Mouse (Mus musculus) left cerebral cortex, postnatal 36 days (tissue): ENCODE measurements at regions not wholly inside any gene's neighbourhood (a gene's known extent, or its start where the extent isn't known, plus 50 kb on each side); places are given as distances from the start of the nearest gene placed in this dataset.
"Not testable (repeated sequence)": the region's sequence is repeated elsewhere in the genome, so short reads cannot be mapped to it uniquely, and the experiment has no call there.

ENCODE experiments used
- DNase-seq, 2 experiments: peaks; one replicate each; pipeline ENCODE4 v3.0.0; 2021 to 2022; ENCODE audit warnings: low spot score in 2 of 2, mixed read lengths in 1 of 2
- intact Hi-C: fragments of 180-260 bp; cut with DNase I; formaldehyde crosslinking; loops from one replicate; pipeline ENCODE4 v1.15.1; 2025

DNA sequence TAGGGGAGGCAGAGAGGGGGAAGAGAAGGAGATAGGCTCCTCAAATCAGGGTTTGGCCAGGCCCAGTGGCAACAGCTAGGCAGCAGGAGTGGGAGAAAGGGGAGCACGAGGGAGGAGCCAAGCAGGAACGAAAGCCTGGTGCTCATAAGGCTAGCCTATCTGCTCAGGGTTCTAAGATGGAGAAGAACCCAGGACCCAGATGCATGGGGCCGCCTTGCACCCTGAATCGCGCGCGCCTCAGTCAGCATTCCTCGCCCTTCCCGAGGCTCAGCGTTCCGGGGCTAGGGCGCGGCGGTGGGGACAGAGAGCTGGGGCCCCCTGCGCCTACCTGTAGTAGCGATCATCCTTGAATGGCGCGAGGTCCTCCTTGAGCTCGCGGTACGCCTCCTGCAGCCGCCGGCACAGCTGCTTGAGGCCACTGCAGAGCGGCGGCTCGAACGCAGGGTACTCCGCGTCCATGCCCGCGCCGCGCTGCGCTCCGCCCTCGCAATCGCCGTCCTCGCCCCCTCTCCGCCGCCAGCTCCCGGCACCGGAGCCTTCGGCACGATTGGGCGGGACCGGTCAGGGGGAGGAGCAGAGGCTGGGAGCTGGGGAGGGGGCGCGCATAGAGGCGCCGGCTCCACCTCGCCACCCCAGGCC, 60.1 kb downstream of the Dynlt1b start:
- intact Hi-C loops = not testable (repeated sequence)
- DNase-seq = peak; percentile 75 to 81

DNA sequence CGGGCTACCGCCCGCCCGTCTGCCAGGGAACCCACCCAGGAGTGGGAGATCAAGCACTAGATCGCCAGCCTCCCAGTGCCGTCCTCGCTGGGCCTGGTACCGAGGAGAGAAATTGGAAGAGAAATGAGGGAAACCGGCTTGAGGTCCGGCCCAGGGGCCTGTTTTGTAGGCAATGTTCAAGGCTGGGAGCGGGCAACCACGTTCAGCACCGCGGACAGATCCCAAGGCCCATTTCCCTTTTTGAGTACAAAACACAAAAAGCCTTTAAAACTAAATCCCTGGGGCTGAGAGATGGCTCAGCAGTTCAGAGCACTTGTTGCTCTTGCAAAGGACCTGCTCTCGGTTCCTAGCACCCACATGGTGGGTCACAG, 60.6 kb downstream of the Dynlt1b start:
- DNase-seq, intact Hi-C loops: not testable (repeated sequence)

DNA sequence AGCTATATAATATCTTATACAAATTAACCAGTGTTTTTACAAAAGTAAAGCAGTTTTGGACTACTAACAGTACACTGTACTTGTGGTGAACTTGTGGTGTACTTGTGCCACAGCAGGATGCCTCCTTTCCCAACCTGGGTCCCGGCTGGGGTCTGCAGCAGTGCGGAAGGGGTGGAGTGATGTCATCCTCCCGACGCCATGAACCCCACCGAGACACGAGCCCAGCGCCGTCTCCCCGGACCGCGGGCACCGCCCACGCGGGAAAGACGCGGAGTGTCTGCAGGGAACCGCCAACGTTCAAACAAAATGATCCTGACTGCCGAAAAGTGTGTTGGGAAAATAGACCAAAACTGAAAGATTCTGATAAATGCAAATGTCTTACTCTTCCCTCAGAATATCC, 62.6 kb downstream of the Dynlt1b start:
- intact Hi-C loops = not testable (repeated sequence)

DNA sequence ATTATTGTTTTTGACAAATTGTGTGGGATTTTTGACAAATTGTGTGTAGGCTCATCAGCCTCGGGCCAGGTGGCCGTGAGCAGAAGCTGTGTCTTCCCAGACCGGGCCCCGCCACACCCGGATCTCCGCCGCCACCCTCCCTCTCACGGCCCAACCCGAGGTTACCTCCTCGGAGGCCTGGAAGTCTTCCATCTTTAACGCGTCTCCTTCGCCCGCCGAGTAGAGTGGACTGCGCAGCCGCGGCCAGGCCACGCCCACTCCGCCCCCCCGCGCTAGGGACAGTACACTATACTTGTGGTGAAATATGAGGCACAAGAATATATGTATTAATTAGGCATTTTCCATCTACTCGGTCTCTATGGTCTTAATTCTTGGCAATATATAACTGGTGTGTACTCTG, 63.0 kb downstream of the Dynlt1b start:
- intact Hi-C loops = not testable (repeated sequence)
- DNase-seq = peak; percentile 73 to 74

More for the DNA sequence above, 62.6 kb downstream of the Dynlt1b start:
- DNase-seq = peak in 1 of 2 experiments; percentile 56

DNA sequence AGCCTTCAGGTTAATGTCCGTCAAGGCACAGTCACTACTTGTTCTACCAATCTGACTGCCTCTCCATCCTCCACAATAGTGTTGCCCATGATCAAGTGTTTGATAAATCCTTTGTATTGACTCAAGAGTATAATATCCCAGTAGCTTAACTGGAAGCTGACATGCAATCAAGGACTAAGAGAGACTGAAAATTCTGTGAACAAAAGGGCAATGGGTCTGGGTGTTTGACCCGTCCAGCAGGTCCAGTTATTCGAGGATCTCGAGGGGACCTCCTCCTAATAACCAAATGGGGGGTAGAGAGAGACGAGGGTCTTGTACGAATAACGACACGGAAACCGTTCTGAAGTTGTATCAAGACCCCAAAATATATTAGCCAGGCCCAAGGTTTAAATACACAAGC, 66.6 kb downstream of the Dynlt1b start:
- DNase-seq, intact Hi-C loops: not testable (repeated sequence)

DNA sequence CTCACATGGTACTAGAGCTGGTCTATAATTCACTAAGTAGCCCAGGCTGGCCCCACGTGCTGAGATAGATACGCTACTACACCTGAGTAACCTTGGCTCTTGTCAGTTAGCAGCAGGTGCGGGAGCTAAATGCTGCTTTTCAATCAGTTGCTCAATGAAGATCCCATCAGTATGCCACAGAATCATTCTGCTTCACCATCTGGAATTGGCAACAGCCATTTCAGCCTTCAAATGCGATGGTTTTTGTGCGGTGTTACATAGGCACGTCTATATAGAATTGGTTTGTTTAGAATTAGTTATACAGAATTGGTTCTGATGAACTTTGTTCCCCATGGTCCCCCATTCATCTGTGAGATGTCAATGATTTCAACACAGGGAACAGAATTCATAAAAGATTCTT, 72.8 kb downstream of the Dynlt1b start:
- intact Hi-C loops = not testable (repeated sequence)

DNA sequence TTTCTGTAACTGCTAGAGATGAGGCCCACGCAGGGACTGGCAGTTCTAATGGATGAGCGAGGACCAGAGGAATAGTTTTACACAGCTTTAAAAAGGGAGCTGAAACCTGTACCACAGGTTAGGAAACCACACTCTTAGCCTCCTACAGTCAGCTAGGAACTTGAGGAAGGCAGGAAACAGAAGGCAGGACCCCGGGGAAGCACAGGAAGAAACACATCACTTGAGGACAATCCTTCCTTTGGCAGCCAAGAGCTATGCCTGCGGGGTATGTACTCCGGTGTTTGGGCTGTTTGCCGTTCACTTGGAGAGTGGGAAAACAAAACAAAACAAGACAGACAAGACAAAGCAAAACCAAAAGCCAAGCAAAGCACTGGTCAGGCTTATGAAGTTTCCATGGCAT, 76.0 kb downstream of the Dynlt1b start:
- intact Hi-C loops, DNase-seq: not testable (repeated sequence)

More for the DNA sequence above, 72.8 kb downstream of the Dynlt1b start:
- DNase-seq = not testable (repeated sequence)

DNA sequence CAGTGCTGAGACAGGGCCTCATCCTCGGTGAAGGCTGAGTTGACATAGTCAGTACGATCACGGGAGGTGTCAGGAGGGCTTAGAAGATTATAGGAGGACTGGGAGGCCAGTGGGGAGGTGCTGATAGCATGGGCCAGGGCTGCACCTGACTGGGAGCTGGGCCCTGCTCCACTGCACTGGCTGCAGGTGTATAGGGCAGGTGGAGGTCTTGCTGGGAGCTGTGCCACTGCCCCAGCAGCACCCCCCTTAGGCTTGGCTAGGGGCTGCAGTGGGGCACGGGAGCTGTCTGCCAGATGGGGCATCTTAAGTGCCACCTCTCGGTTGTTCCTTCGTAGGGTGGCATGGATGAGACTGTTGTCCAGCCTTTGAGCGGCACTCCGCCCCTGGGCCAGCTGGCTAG, 85.2 kb downstream of the Dynlt1b start:
- DNase-seq, intact Hi-C loops: not testable (repeated sequence)

DNA sequence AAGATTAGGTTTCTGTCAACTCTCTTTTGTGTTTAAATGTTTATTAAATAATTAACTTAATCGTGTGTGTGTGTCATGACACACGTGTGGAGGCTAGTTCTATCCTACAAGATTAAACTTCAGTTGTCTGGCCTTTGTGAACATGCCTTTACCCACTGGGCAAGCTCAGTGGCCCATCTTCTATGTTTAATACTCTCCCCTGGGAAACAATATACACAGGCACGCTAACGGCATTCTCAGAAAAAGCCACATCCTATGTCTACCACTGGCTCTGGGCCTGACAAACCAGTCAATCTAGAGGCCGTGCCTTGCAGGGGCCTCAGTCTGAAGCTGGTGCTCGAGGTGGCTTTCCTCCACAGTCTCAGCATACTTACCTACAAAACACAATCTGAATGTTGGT, 82.4 kb upstream of the Dynlt1c start:
- intact Hi-C loops, DNase-seq: not testable (repeated sequence)

DNA sequence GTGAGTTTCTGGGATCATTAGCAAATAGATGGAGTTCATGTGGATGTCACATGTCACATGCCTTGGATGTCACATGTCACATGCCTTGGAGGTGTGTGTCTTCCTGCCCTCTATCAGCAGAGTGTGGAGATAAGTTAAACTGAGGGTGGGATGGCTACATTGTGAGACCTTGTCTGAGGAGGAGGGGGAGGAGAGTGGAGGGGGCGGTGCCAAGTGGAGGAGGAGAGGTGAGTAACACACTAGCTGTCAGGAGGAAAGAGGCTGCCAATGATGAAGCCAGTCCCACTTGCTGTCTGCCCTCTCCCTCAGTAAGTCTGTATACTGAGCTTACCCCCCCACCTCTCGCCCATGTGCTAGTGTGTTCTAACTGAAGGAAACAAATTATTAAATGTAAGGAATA, 81.5 kb upstream of the Dynlt1c start:
- DNase-seq, intact Hi-C loops: not testable (repeated sequence)

DNA sequence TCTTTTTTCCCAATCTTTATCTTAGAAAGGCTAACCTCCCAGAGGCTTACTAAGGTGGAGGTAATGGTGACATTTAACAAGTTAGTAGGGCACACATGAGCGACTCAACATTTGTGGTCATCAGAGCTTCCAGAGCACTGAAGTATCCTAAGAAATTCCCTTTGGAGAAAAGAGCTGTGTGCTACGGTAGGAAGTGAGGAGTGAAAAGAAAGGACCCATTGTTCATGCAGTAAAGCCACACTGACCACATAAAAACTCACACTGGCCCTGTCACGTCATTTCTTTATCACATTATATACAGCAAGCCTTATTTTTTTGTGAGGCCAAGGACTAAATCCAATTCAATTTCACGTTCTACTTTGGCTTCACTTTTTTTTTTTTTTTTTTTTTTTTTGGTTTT, 80.7 kb upstream of the Dynlt1c start:
- intact Hi-C loops, DNase-seq: not testable (repeated sequence)

DNA sequence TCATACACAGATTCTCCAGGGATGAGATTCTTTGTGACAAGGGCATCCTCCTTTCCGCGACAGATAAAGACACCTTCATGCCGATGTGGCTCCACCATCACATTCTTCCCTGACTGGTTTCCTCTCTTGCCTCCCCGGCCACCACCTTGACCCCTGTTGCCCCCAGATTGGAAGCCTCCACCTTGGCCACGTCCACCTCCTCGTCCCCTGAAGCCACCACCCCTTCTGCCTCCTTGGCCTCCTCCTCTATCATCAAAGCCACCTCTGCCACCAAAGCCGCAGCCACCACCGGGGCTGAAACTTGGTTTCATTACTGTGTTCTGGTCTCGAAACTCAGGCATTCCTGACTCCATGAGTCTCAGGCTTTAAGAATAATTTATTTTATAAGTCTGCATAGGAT, 79.3 kb upstream of the Dynlt1c start:
- intact Hi-C loops, DNase-seq: not testable (repeated sequence)

DNA sequence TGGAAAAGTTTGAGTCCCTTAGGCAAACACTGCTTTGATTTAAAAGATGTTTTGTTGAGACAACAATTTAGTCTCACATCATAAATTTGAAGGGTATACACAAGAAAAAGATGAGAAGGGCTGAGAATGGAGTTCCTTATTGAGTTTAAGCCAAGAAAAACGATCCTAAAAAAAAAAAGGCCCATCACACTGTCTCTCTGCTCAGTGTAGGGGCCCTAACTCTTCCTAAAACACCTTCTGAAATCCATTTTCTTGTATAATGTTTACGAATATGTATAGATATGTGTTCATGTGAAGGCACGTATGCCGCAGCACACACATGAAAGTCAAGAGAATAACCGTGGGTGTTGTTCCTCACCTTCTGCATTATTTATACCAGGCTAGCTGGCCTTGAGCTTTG, 62.7 kb upstream of the Dynlt1c start:
- DNase-seq, intact Hi-C loops: not testable (repeated sequence)

DNA sequence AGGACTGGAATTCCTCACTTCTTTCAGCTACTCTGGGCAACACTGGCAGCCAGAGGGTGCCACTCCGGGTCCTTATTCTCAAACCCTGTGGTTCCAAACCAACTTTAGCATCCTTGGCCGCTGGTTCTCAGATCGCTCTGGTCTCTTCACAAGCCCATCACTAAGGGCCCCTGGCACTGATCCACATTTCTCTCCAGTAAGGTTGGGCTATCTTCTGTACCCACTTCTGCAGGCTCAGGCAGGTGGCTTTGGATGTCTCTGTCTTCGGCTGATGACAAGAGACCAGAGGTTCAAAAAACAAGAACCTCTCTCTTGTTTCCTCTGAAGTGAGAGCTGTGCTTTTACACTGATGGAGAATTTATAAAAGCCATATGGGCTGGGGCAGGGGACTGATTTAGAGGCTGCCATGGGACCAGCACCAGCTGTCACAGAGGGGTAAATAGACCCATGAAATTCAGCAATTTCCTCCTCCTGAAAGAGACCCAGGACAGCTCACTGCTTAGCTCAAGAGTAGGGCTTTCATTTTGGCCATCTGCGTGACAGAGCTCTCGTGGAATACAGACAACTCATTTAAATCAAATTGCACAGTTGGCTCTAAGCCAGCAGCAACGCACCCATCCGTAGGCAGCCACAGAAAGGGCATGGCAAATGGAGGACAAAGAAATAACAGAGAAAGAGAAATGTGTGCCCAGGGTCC, 54.3 kb upstream of the Dynlt1c start:
- intact Hi-C loops, DNase-seq: not testable (repeated sequence)

DNA sequence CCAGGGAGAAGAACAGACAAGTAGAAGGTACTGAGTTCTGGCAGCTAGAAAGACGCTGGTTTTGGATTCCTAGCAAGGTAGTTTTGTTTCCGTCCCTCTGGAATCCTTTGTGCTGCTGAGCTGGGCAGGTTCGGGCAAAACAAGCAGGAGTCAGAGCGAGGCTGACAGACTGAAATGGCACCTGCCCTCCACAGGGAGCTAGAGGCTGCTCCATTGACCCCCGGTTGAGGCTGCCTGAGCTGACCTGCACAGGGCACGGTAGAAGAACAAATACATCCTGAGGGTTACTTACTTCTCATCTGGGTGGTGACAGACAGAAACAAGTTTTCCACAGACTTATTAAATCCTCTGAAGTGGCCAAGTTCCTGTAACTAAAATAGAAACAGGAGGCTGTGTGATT, 53.5 kb upstream of the Dynlt1c start:
- DNase-seq, intact Hi-C loops: not testable (repeated sequence)
